Mouse (Mus musculus) heart, embryonic 12.5 days (tissue): ENCODE measurements around the gene Krt39. TPM values are rescaled to one million over a fixed set of nuclear protein-coding genes. Genes with fewer than 3 reads are reported as not detected.

ENCODE experiments used
- ATAC-seq: fragments of 200-750 bp; cut with Nextera tagmentation; 2 replicates; pipeline ENCODE4 v1.8.0; 2017; ENCODE audit warnings: moderate TSS enrichment, moderate library complexity; ENCODE audit not compliant: insufficient number of reproducible peaks, low FRiP score
- H3K27ac ChIP-seq: fragments of 300-500 bp; sonication (generic); 2 replicates; pipeline ENCODE4 v1.5.1; 2016; ENCODE audit warnings: mild to moderate bottlenecking, moderate library complexity; ENCODE audit not compliant: poor library complexity, severe bottlenecking
- H3K27me3 ChIP-seq: fragments of 300-500 bp; sonication (generic); replicated peaks from 2 replicates; pipeline ENCODE4 v1.6.1; 2016; ENCODE audit warnings: mild to moderate bottlenecking, moderate library complexity
- H3K36me3 ChIP-seq: fragments of 300-500 bp; sonication (generic); 2 replicates; pipeline ENCODE4 v1.6.1; 2016; ENCODE audit warnings: mild to moderate bottlenecking, moderate library complexity
- H3K4me1 ChIP-seq: fragments of 300-500 bp; sonication (generic); replicated peaks from 2 replicates; pipeline ENCODE4 v1.6.1; 2016; ENCODE audit warnings: mild to moderate bottlenecking
- H3K4me2 ChIP-seq: fragments of 300-500 bp; sonication (generic); 2 replicates; pipeline ENCODE4 v1.6.1; 2016; ENCODE audit warnings: mild to moderate bottlenecking, moderate library complexity
- H3K4me3 ChIP-seq: fragments of 300-500 bp; sonication (generic); 2 replicates; pipeline ENCODE4 v1.5.1; 2016; ENCODE audit warnings: mild to moderate bottlenecking
- H3K9ac ChIP-seq: fragments of 300-500 bp; sonication (generic); 2 replicates; pipeline ENCODE4 v1.6.1; 2016; ENCODE audit warnings: mild to moderate bottlenecking, moderate library complexity
- H3K9me3 ChIP-seq: fragments of 300-500 bp; sonication (generic); replicated peaks from 2 replicates; pipeline ENCODE4 v1.6.1; 2016; ENCODE audit warnings: mild to moderate bottlenecking, moderate library complexity
- WGBS: fragments of 180-500 bp; shearing (Covaris S2); methylation state at CpG from one replicate; pipeline ENCODE4 v1.1.7; 2016; 5-methylcytosine and 5-hydroxymethylcytosine counted together
- polyA plus RNA-seq: library from polyadenylated mRNA; unstranded; fragments of >200 nt; fragmentation: Nextera tagmentation; extraction: Ambion mirVana; gene quantifications from 2 replicates; pipeline ENCODE4 v1.2.1, GENCODE M21; 2016

The Krt39 gene
- polyA plus RNA-seq, 1 experiment from 2014 or later, result not detected

DNA sequence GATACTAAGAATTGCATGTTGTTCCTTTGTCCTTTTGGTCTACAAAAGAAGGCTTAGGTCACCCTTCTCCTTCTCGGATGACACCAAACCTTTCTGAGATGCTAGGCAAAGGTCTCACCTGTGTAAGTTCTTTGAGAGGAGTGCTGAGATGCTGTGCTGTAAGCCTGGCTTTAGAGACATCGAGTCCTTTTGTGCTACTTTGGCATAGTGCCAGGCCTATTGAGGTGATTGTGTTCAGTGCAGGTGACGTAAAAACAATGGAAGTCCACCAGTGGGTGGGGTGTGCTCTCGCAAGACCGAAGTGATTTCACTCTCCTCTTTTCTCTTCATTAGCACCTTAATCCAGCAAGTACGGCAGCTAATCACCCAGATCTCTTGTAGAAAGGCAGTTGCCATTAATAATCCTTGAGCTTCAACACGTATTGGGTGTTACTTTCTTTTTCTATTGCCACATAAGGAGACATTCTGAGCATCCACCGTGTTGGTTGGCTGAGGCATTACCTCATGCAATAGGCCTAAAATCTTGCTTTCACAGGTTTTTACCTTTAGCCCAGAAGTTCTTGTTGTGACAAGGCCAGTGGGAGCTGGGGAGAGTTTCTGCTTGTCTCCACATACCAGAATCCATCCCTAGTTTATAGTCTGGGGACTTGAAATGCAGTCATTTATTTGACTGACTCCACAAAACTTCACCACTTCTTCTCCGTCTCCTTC, 20.9 kb downstream of the Krt39 start:
- 77% methylated on average over 9 of the region's 9 CpGs for WGBS

DNA sequence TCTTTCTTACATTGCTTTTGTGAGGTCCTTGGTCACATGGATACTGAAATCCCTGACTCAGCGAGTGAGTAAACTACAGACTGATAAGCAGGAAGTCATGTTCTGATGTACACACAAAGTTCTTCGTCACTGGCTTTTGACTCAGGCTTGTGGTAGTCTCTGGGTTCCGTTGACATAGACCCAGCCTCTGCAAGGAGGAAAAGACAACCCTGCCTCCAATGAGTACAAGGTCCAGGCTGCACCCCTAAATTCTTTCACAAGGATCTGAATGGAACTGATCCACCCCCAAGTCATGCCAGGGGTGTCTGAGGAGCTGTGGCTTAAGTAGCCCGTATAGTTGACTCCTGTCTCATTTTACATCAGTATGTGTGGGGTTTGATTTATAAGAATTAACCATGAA, 24.7 kb downstream of the Krt39 start:
- WGBS, result 66% methylated on average over 4 of the region's 4 CpGs

More for the DNA sequence above, 20.9 kb downstream of the Krt39 start:
- ATAC-seq, result no peak
- Histone ChIP-seq H3K9me3 (no peaks in the 10 kb centered on the region), H3K27ac (no peak overlapping the region), H3K27me3 (no peaks in the 10 kb centered on the region), H3K9ac (no peak overlapping the region), H3K4me2 (no peak overlapping the region), H3K4me1 (no peaks in the 10 kb centered on the region), H3K4me3 (no peak overlapping the region), H3K36me3 (no peaks in the 10 kb centered on the region)

DNA sequence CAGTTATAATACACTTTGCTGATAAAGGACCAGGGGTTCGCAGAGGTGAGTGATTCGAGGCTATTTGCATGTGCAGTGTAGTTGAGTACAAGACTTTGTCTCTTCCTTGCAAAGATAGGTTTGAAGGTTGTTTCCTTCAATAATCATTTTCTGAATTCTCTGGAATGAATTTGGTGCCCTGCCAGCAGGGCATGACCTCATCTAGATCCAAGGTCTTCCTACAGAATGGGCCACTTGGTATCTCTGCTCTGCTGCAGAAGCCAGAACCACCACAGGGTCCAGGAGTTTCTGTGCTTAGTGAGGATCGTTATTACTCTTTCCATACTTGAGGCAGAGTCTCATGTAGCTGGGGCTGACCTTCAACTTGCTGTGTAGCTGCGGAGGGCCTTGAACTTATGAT, 26.4 kb downstream of the Krt39 start:
- Histone ChIP-seq H3K27ac (no peak overlapping the region), H3K4me1 (peaks cover 10% of the 10 kb centered on the region), H3K4me3 (no peak overlapping the region), H3K36me3 (no peaks in the 10 kb centered on the region), H3K4me2 (no peak overlapping the region), H3K9ac (no peak overlapping the region), H3K27me3 (0 out of 2 replicates have a peak, but pooled peaks cover 5% of the 10 kb centered on the region), H3K9me3 (no peaks in the 10 kb centered on the region)
- 82% methylated on average over 4 of the region's 4 CpGs for WGBS
- ATAC-seq, result no peak

More for the DNA sequence above, 24.7 kb downstream of the Krt39 start:
- H3K4me2 ChIP-seq, result no peak overlapping the region
- no peaks in the 10 kb centered on the region for H3K36me3 ChIP-seq
- H3K9me3 ChIP-seq, result no peaks in the 10 kb centered on the region
- 0 out of 2 replicates have a peak, but pooled peaks cover 5% of the 10 kb centered on the region for H3K27me3 ChIP-seq
- H3K4me3 ChIP-seq, result no peak overlapping the region
- no peak overlapping the region for H3K9ac ChIP-seq
- no peak for ATAC-seq
- H3K27ac ChIP-seq, result no peak overlapping the region
- H3K4me1 ChIP-seq, result peaks cover 10% of the 10 kb centered on the region

DNA sequence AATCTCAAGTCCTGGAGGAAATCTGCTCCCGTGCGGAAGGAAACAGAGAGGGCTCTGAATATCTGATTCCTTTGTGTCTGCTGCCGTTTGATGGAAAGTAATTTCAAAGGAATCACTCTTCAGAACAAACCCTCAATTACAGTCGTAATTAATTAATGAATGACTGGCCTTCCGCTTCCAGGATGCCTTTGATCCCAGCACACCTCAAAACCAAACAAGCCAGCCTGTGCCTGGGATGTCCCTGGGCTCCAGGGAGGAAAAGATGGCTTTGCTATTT, 27.6 kb downstream of the Krt39 start:
- Histone ChIP-seq H3K4me3 (no peak overlapping the region), H3K4me2 (no peak overlapping the region), H3K27ac (no peak overlapping the region), H3K27me3 (0 out of 2 replicates have a peak, but pooled peaks cover 5% of the 10 kb centered on the region), H3K9ac (no peak overlapping the region), H3K4me1 (peaks cover 10% of the 10 kb centered on the region), H3K36me3 (no peaks in the 10 kb centered on the region), H3K9me3 (no peaks in the 10 kb centered on the region)
- WGBS, result 55% methylated on average over 5 of the region's 5 CpGs
- no peak for ATAC-seq

DNA sequence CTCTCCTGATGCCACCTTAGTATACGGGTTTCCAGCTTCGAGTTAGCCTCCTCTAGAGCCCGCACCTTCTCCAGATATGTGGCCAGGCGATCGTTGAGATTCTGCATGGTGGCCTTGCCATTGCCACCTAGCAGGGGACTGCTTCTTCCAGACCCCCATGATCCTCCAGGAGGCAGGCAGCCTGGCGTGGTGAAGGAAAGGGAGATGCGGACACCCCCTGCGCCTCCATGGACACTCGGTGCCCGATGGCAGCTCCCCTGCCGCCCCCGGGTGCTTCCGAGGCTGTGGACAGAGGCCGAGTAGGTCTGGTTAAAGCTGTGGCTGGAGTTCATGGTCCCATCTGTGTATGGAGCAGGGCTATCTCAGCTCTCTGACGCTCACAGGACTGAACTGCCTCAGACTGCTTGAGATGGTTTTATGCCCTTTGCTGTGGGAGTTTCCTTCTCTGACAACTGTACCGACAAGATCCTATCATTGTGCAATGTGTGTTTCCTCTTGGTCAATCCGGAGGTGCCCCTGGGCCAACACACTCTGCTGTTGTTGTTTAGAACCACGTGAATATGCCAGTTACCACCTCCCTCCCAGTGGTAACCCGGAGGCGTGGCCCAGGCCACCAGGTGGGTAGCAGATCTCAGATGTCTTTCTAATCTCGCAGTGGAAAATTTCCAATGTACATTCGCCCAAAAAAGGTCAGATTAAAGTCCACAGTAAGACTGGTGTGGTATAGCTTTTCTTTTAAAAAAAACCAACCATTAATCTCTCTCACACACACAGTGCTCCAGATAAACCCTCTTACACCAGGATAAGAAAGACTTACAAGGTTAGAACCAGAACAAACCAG, 28.2 kb downstream of the Krt39 start, which contains the start of gene Krt23:
Gene Krt23, minus strand, starts transcription at position 405 of the 841 bp plus-strand sequence.
- 74% methylated on average over 22 of the region's 22 CpGs for WGBS
- Histone ChIP-seq H3K4me3 (no peak within 1 kb of the TSS), H3K4me2 (no peak within 1 kb of the TSS), H3K36me3 (no peaks in the 10 kb centered on the region), H3K27me3 (0 out of 2 replicates have a peak, but pooled peaks cover 5% of the 10 kb centered on the region), H3K9me3 (no peaks in the 10 kb centered on the region), H3K27ac (no peak within 1 kb of the TSS), H3K9ac (no peak within 1 kb of the TSS), H3K4me1 (peaks cover 10% of the 10 kb centered on the region)
- ATAC-seq, result no peak

DNA sequence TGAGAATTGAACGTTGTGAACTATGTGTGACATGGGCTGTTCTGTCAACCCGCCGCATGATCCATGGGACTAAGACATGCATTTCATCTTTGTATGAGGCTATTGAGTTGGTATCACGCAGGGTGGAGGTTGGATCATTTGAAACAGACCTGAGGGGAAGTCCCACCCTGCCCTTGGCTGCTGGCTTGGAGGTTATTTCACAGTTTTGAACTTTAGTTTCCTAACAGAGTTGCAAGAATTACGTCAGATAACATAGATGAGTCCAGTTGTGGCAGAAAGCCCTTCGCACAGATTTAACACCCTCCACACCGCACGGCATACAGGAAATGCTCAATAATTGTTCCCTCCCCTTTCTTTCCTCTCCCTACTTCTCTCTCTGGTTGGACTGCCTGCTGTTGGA, 30.1 kb downstream of the Krt39 start:
- no peaks in the 10 kb centered on the region for H3K9me3 ChIP-seq
- peaks cover 10% of the 10 kb centered on the region for H3K4me1 ChIP-seq
- no peak overlapping the region for H3K27ac ChIP-seq
- ATAC-seq, result no peak
- 0 out of 2 replicates have a peak, but pooled peaks cover 5% of the 10 kb centered on the region for H3K27me3 ChIP-seq
- WGBS, result 74% methylated on average over 8 of the region's 8 CpGs
- H3K9ac ChIP-seq, result no peak overlapping the region
- H3K4me2 ChIP-seq, result no peak overlapping the region
- no peaks in the 10 kb centered on the region for H3K36me3 ChIP-seq
- no peak overlapping the region for H3K4me3 ChIP-seq

DNA sequence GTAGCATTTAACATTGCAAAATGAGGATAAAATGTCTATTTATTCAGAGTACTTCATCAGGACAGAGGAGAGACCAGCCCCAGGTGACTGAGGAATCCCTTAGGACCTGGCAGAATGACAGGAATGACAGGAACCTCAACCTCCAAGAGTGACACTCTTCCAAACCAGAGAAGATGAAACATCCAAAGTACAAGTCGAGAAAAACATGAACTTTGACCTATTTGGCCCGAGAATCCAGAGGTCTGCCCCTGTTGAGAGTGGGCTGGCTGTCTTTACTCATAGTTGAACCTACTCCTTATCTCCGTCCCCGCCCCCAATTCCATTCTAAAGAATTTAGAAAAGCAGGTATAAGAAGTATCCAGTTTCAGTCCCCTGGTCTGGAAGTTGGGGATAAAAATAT, 30.5 kb downstream of the Krt39 start:
- Histone ChIP-seq H3K9me3 (no peaks in the 10 kb centered on the region), H3K36me3 (no peaks in the 10 kb centered on the region), H3K4me2 (no peak overlapping the region), H3K27me3 (0 out of 2 replicates have a peak, but pooled peaks cover 5% of the 10 kb centered on the region), H3K4me1 (peaks cover 10% of the 10 kb centered on the region), H3K9ac (no peak overlapping the region), H3K27ac (no peak overlapping the region), H3K4me3 (no peak overlapping the region)
- ATAC-seq, result no peak
- 51% methylated on average over 4 of the region's 4 CpGs for WGBS

DNA sequence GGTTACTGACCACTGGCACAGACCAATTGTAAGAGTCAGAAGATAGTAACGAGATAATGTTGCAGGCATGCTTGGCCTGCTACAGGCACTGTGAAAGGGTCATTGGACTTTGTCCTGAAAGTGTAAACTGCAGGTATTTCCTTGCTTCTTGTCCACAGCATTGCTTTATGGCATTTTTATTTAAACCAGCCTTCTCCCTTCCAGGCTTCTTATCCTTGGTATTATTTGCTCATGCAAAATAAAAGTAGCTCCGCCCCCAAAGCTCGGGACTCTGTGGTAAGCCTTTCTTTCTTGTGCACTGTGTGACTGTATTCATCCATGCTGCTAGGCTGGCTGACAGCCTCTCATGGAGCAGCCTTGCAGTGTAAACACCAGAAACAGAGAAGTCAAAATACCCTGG, 31.9 kb downstream of the Krt39 start:
- 64% methylated on average over 3 of the region's 3 CpGs for WGBS
- H3K36me3 ChIP-seq, result no peaks in the 10 kb centered on the region
- ATAC-seq, result no peak
- peaks cover 10% of the 10 kb centered on the region for H3K4me1 ChIP-seq
- no peak overlapping the region for H3K27ac ChIP-seq
- no peak overlapping the region for H3K4me2 ChIP-seq
- 0 out of 2 replicates have a peak, but pooled peaks cover 5% of the 10 kb centered on the region for H3K27me3 ChIP-seq
- no peak overlapping the region for H3K9ac ChIP-seq
- H3K9me3 ChIP-seq, result no peaks in the 10 kb centered on the region
- H3K4me3 ChIP-seq, result no peak overlapping the region

DNA sequence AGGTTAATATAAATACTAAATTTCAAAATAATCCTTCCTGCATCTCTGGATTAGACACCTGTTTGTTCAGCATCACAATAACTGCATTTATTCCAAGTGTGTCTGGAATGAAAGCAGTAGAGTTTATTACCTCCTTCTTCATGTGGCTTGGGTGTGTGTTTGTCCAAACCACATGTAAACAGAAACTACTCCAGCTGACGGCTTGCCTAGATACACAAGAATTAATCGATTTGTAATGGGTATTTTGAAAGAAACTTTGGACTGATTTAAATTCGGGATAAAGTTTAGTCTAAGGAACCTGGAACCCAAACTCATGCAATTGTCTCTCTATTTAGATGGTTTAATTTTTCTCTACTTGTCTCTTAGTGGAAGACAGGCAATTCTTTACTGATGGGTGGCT, 46.2 kb downstream of the Krt39 start:
- 75% methylated on average over 3 of the region's 3 CpGs for WGBS
- H3K4me2 ChIP-seq, result no peak overlapping the region
- no peaks in the 10 kb centered on the region for H3K9me3 ChIP-seq
- ATAC-seq, result no peak
- no peak overlapping the region for H3K9ac ChIP-seq
- no peak overlapping the region for H3K27ac ChIP-seq
- no peak overlapping the region for H3K4me3 ChIP-seq
- no peaks in the 10 kb centered on the region for H3K27me3 ChIP-seq
- no peaks in the 10 kb centered on the region for H3K4me1 ChIP-seq
- H3K36me3 ChIP-seq, result no peaks in the 10 kb centered on the region

DNA sequence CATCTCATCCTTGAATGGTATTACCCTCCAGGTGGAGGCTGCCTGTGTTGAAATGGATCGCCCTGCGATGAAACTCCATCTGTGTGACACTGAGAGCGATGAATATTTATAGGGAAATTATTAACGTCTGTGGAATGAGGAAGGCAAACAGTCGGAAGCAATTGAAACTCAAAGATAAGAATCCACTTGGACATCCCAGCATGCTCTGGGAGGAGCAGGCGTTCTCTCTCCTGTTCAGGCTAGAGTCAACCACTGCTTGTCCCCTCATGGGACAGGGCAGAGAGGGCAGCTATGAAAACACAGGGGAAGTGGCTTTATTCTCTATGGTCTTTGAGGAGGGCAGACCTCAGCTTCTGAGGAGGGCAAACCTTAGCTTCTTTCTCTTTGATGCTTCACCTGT, 47.7 kb downstream of the Krt39 start:
- Histone ChIP-seq H3K27me3 (no peaks in the 10 kb centered on the region), H3K36me3 (no peaks in the 10 kb centered on the region), H3K27ac (no peak overlapping the region), H3K4me2 (no peak overlapping the region), H3K4me3 (no peak overlapping the region), H3K4me1 (no peaks in the 10 kb centered on the region), H3K9me3 (no peaks in the 10 kb centered on the region), H3K9ac (no peak overlapping the region)
- no peak for ATAC-seq
- WGBS, result 71% methylated on average over 6 of the region's 6 CpGs

DNA sequence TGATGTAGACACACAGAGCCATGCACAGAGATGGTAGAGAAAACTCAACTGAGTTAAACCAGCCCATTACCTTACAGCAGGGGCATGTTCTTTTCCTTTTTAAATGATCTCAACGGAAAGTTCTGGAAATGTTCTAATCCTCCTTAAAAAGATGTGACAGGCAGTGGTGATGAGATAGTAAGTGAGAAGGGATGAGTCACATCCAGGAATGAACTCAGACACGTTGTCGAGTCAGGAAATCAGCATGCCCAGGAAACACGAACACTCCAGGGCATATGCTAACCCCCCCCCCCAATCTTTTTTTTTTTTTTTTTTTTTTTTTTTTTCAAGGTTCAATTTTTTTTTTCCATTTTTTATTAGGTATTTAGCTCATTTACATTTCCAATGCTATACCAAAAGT, 48.7 kb downstream of the Krt39 start:
- Histone ChIP-seq H3K27ac (no peak overlapping the region), H3K4me1 (no peaks in the 10 kb centered on the region), H3K9me3 (no peaks in the 10 kb centered on the region), H3K4me2 (no peak overlapping the region), H3K9ac (no peak overlapping the region), H3K36me3 (no peaks in the 10 kb centered on the region), H3K4me3 (no peak overlapping the region), H3K27me3 (no peaks in the 10 kb centered on the region)
- ATAC-seq, result no peak
- WGBS, result 38% methylated on average over 4 of the region's 4 CpGs
